Mouse (Mus musculus) cerebellum, adult 2 months (tissue): Measurements from ENCODE around the gene Nop53.

Experiments used
- CTCF ChIP-seq: fragments of 200-500 bp; IDR thresholded peaks from 2 replicates; pipeline ENCODE4 v1.5.1; 2011; ENCODE audit warnings: low read depth, mild to moderate bottlenecking, control low read depth, low read length, moderate library complexity, borderline replicate concordance; ENCODE audit not compliant: insufficient read depth
- POLR2A ChIP-seq: fragments of 200-500 bp; IDR thresholded peaks from 2 replicates; pipeline ENCODE4 v1.6.1; 2011; ENCODE audit warnings: low read length, control low read depth, borderline replicate concordance; ENCODE audit not compliant: insufficient read depth

GRCm38 (mm10) chr7:15930543-15930942 is 15.3 kb downstream of the Nop53 start:
- TF ChIP-seq CTCF (no peak), POLR2A (no peak)
